In the genomic region with DNA sequence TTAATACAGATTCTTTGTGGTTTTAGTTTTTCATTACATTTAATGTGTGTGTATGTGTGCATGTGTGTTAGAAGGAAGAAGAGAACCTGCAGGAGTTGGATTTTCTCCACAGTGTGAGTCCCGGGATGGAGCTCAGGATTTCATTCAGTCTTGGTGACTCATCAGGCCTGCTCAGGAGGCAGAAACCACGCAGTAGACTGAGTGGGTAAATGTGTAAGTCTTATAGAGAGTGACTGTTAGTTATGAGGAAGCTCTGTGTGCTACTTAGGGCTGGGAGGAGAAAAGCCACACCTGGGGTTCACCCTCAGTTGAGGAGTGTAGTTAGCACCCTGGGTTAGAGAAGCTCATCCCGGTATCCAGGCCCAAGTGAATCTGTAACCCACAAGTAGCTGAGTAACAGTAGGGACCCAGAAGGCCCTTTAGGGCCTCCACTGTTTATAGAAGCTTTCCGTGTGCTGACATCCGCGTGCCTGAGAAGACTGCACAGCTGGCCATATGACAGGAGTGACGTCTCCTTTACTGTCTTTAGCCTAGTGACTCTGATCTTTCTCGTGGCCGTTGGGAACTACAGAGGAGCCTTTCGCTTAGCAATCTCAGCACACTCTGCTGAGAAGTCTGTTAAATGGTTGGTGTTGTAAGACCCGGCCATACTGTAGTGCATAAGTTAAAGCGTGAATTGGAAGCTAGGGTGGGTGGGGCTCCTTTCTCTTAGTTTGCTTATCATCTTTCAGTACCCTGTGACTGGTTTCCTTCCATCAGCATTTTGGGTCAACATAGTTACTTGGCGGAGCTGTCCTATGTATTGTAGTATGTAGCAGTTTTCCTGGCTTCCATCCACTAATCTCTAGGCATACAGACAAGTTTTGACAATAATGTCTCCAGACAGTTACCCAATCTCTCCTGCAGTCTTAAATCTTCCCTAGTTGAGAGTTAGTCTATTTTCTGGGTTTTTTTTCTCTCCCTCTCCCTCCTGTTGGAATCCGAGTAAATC, we compare ENCODE assay signal across 17 mouse cellular contexts. TPM values are rescaled to one million over a fixed set of nuclear protein-coding genes. Genes with fewer than 3 reads are reported as not detected.
DNase-seq lines count a peak whose midpoint lies in the region; ATAC-seq and TF ChIP-seq lines count a peak whose summit lies in the region.
"Had no signal": no experiment of that assay in that cellular context is flagged by ENCODE, and none has a peak within 500 bp of the region (broad histone marks: within the 10 kb centered on the region; RNA-seq: fewer than 3 reads in every experiment).

No protein-coding gene starts in this region.

- 74% methylated on average over 14 of the region's 14 CpGs for WGBS in heart, embryonic 11.5 days (ENCODE audit: insufficient replicate concordance)
- WGBS in limb, embryonic 15.5 days: 72% methylated on average over 14 of the region's 14 CpGs

- H3K9ac ChIP-seq in heart, embryonic 11.5 days (ENCODE audit: low read depth, low read length): no peak overlapping the region
- no peak overlapping the region for H3K9ac ChIP-seq in limb, embryonic 15.5 days
- H3K9ac ChIP-seq: heart, embryonic 12.5 days; hindbrain, embryonic 13.5 days; neural tube, embryonic 13.5 days; stomach, embryonic 15.5 days had no signal

- TF ChIP-seq CTCF in left cerebral cortex, adult 2 months (IDR thresholded peaks at IDR 0.05): no peak

- H3K4me1 ChIP-seq in heart, embryonic 11.5 days (ENCODE audit: control insufficient read depth, insufficient read depth, low read length): no peaks in the 10 kb centered on the region
- H3K4me1 ChIP-seq in limb, embryonic 15.5 days: peaks cover 4% of the 10 kb centered on the region; the same call in 1 of the 2 replicates
- H3K4me1 ChIP-seq: hindbrain, embryonic 13.5 days; neural tube, embryonic 13.5 days had no signal

- intact Hi-C loops in left cerebral cortex, adult 2 months (cut with DNase I): no loop called here

- H3K4me2 ChIP-seq in heart, embryonic 11.5 days: no peak overlapping the region
- no peak overlapping the region for H3K4me2 ChIP-seq in limb, embryonic 15.5 days
- H3K4me2 ChIP-seq: heart, embryonic 12.5 days; hindbrain, embryonic 13.5 days; liver, embryonic 11.5 days; neural tube, embryonic 13.5 days; stomach, embryonic 15.5 days had no signal

- ATAC-seq in heart, embryonic 11.5 days (replicated peaks; ENCODE audit: insufficient number of reproducible peaks, low FRiP score, low TSS enrichment): no peak
- ATAC-seq in limb, embryonic 15.5 days (ENCODE audit: insufficient number of reproducible peaks, low FRiP score, low TSS enrichment, low read depth): 0 out of 2 replicates have a peak, but pooled peaks have one; percentile 24

- H3K27me3 ChIP-seq in heart, embryonic 11.5 days (ENCODE audit: control insufficient read depth, insufficient read depth, low read length): no peaks in the 10 kb centered on the region
- H3K27me3 ChIP-seq in limb, embryonic 15.5 days: no peaks in the 10 kb centered on the region
- H3K27me3 ChIP-seq: heart, embryonic 12.5 days; hindbrain, embryonic 13.5 days; neural tube, embryonic 13.5 days; stomach, embryonic 15.5 days had no signal

- no peak overlapping the region for H3K4me3 ChIP-seq in heart, embryonic 11.5 days (ENCODE audit: low read depth, low read length)
- H3K4me3 ChIP-seq in limb, embryonic 15.5 days: no peak overlapping the region
- no peak overlapping the region for H3K4me3 ChIP-seq in left cerebral cortex, adult 2 months
- H3K4me3 ChIP-seq: heart, embryonic 12.5 days; hindbrain, embryonic 13.5 days; neural tube, embryonic 13.5 days; stomach, embryonic 15.5 days had no signal

- DNase-seq in heart, adult 11 months: peak; percentile 73
- DNase-seq in right cerebral cortex, adult 18-20 months: peak; percentile 32
- DNase-seq in right cerebral cortex, postnatal 25 days: no peak
- no peak for DNase-seq in adrenal gland, postnatal 10 days
- no peak for DNase-seq in adrenal gland, adult (ENCODE audit: inconsistent age in 2 of 2, low spot score in 1 of 2)
- DNase-seq in left cerebral cortex, adult 2 months (ENCODE audit: extremely low spot score in 1 of 2, low spot score in 2 of 2): no peak
- DNase-seq: cerebellum, adult 9-10 months; kidney, adult 2 months; thymus, postnatal 4 days had no signal

- no peak overlapping the region for H3K27ac ChIP-seq in heart, embryonic 11.5 days (ENCODE audit: low read depth, low read length)
- no peak overlapping the region for H3K27ac ChIP-seq in limb, embryonic 15.5 days
- no peak overlapping the region for H3K27ac ChIP-seq in left cerebral cortex, adult 2 months
- H3K27ac ChIP-seq: hindbrain, embryonic 13.5 days; neural tube, embryonic 13.5 days; stomach, embryonic 15.5 days had no signal

- H3K36me3 ChIP-seq in heart, embryonic 11.5 days (ENCODE audit: control insufficient read depth, insufficient read depth, low read length): peaks cover 2% of the 10 kb centered on the region
- H3K36me3 ChIP-seq in limb, embryonic 15.5 days: 0 out of 2 replicates have a peak, but pooled peaks cover 8% of the 10 kb centered on the region

- no peaks in the 10 kb centered on the region for H3K9me3 ChIP-seq in heart, embryonic 11.5 days (replicated peaks; ENCODE audit: control insufficient read depth, low read length)
- no peaks in the 10 kb centered on the region for H3K9me3 ChIP-seq in limb, embryonic 15.5 days
- H3K9me3 ChIP-seq: G1E; heart, embryonic 12.5 days; hindbrain, embryonic 13.5 days; neural tube, embryonic 13.5 days; stomach, embryonic 15.5 days had no signal

RNA-seq across cellular contexts. Expression of a gene that starts 48.4 kb away (rescaled TPM):
- 30.6 and 33.1 TPM in 2 replicates for polyA plus RNA-seq in heart, embryonic 11.5 days (2014; fragmentation: Nextera tagmentation; extraction: Ambion mirVana)
- 46.2 and 49.2 TPM in 2 replicates for polyA plus RNA-seq in limb, embryonic 15.5 days (2015; fragmentation: Nextera tagmentation; extraction: Ambion mirVana)
- 10 to 100 TPM; 23.0 to 23.1 TPM for total RNA-seq in adrenal gland, postnatal 10 days (2021)
- total RNA-seq in left cerebral cortex, adult 2 months (2021): 10 to 100 TPM; 20.7 to 24.8 TPM

Comparison
In these comparisons a context has a peak if more than half of its experiments do, and no peak if none do; other contexts are left out.
1. DNase-seq: peak in heart, adult 11 months (single experiment) and right cerebral cortex, adult 18-20 months (single experiment); none in right cerebral cortex, postnatal 25 days (single experiment), adrenal gland, postnatal 10 days (single experiment), adrenal gland, adult (0 of 2) and left cerebral cortex, adult 2 months (0 of 2).